Mouse (Mus musculus): ENCODE results near the gene Krtap9-3.
"Not testable (repeated sequence)": the region's sequence is repeated elsewhere in the genome, so short reads cannot be mapped to it uniquely, and the experiment has no call there.

- TF ChIP-seq CTCF (IDR thresholded peaks at IDR 0.05; ENCODE audit: low read depth, low read length); POLR2A (IDR thresholded peaks at IDR 0.05; ENCODE audit: borderline replicate concordance, low read depth, low read length): not testable (repeated sequence)
Observed at GRCm38 (mm10) chr11:99643635-99644139, 45.8 kb upstream of the Krtap9-3 start, which contains the start of gene Krtap4-7.
